Mouse (Mus musculus) small intestine, adult 2 months (tissue): ENCODE measurements around the gene Pde4d. TPM values are rescaled to one million over a fixed set of nuclear protein-coding genes. Genes with fewer than 3 reads are reported as not detected.

ENCODE experiments used
- H3K27ac ChIP-seq: fragments of 200-500 bp; 2 replicates; pipeline ENCODE4 v1.5.1; 2012; ENCODE audit warnings: low read depth, low read length, control low read depth, inconsistent platforms; ENCODE audit not compliant: insufficient read depth
- H3K27me3 ChIP-seq: fragments of 200-500 bp; 2 replicates; pipeline ENCODE4 v1.6.1; 2012; ENCODE audit warnings: mild to moderate bottlenecking, moderate library complexity, low read length, inconsistent platforms; ENCODE audit not compliant: control insufficient read depth, insufficient read depth
- H3K36me3 ChIP-seq: fragments of 200-500 bp; 2 replicates; pipeline ENCODE4 v1.6.1; 2012; ENCODE audit warnings: mild to moderate bottlenecking, low read length, control low read depth, inconsistent platforms; ENCODE audit not compliant: control insufficient read depth, insufficient read depth
- H3K4me1 ChIP-seq: fragments of 200-500 bp; 2 replicates; pipeline ENCODE4 v1.6.1; 2012; ENCODE audit warnings: low read length, inconsistent platforms, mixed read lengths; ENCODE audit not compliant: control insufficient read depth, insufficient read depth, insufficient read length
- H3K4me3 ChIP-seq: fragments of 200-500 bp; 2 replicates; pipeline ENCODE4 v1.5.1; 2012; ENCODE audit warnings: low read depth, mild to moderate bottlenecking, control low read depth, inconsistent platforms, low read length, moderate library complexity
- CTCF ChIP-seq: fragments of 200-500 bp; IDR thresholded peaks from 2 replicates; pipeline ENCODE4 v1.5.1; 2012; ENCODE audit warnings: low read depth, mild to moderate bottlenecking, control low read depth, inconsistent platforms, low read length, moderate library complexity, mixed read lengths; ENCODE audit not compliant: insufficient replicate concordance, insufficient read length; ENCODE audit errors: extremely low read depth
- POLR2A ChIP-seq: fragments of 200-500 bp; IDR thresholded peaks from 2 replicates; pipeline ENCODE4 v1.6.1; 2012; ENCODE audit warnings: low read depth, mild to moderate bottlenecking, control low read depth, inconsistent platforms, low read length, moderate library complexity
- WGBS: fragments of 180-500 bp; shearing (Covaris S2); methylation state at CpG from one replicate; pipeline ENCODE4 v1.1.7; 2018; 5-methylcytosine and 5-hydroxymethylcytosine counted together
- polyA plus RNA-seq: library from polyadenylated mRNA; depleted of rRNA; stranded (reverse); fragments of >200 nt; gene quantifications from 2 replicates; pipeline ENCODE4 v1.2.3, GENCODE M21; 2012

Pde4d gene
- polyA plus RNA-seq, 1 experiment: 8.4 TPM

DNA sequence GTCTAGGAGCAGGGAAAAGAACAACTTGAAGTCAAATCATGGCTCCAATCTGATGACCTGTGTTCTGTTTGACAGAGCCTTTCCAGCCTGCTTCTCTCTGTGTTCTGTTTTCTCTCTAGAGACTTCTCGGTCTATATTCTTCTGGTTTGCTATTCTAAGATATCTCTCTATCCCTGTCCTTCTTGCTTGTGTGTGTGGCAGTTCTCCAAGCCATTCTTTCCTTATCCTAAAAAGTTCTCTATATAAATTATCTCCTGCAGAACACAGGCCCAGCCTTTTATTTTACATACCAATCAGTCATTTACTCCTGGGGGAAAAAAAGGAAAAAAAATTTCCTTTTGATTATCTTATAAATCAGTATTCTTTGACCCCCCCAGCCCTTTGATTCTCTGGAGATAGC lies 1229.2 kb downstream of the Pde4d start:
- Histone ChIP-seq H3K4me3 (no peak overlapping the region), H3K27ac (no peak overlapping the region), H3K4me1 (no peaks in the 10 kb centered on the region; the same call in 1 of the 2 replicates), H3K36me3 (no peaks in the 10 kb centered on the region), H3K27me3 (no peaks in the 10 kb centered on the region)
- no peak for TF ChIP-seq CTCF
- no peak for TF ChIP-seq POLR2A
- 92% methylated on average over 1 of the region's 1 CpGs for WGBS

DNA sequence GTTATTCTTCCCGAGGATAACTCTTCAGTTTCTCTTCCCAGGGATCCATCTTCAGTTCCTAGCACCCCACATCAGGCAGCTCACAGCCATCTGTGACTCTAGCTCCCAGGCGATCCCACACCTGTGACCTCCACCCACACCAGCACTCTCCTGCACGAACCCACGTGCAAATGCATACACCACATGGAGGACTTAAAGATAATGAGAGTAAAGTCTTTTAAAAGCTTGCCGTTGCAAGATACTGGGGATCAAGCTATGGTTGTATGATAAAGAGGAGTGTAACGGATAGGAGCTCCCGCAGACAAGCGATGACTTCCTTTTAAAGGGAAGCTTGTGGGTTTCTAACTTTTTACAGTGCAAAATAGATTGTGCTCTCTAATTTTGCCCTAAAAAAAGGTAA lies 1230.5 kb downstream of the Pde4d start:
- no peak for TF ChIP-seq POLR2A
- TF ChIP-seq CTCF: no peak
- Histone ChIP-seq H3K27me3 (no peaks in the 10 kb centered on the region), H3K4me1 (no peaks in the 10 kb centered on the region; the same call in 1 of the 2 replicates), H3K4me3 (no peak overlapping the region), H3K36me3 (no peaks in the 10 kb centered on the region), H3K27ac (no peak overlapping the region)
- 88% methylated on average over 8 of the region's 8 CpGs for WGBS

DNA sequence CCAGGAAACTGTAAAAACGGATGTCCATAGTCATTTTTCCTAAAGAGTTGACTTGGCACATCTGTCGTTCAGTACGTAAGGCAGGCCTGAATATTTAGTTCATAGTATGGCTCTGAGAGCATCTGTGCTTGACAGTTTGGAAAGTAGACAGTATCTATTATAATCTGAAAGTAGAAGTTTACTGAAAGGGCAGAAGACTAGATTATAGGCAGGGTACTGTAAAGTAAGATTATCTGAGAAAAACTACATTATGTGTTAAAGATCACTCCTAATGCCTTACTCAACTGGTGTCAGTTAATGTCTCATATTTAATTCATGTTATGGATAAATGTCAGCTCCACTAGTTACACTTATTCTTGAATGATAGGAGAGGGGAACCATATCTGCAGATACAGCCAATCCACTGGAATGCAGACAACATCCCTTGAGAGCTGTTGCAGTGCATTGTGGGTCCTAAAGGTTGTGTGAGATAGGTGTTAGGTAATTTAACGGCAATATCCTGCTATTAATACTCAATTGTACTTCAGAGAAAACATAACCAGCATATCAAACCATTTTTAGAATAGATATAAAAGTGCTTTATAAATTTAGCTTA lies 1232.0 kb downstream of the Pde4d start:
- H3K4me1 ChIP-seq: no peaks in the 10 kb centered on the region; the same call in 1 of the 2 replicates
- no peak overlapping the region for H3K4me3 ChIP-seq
- H3K27me3 ChIP-seq: no peaks in the 10 kb centered on the region
- H3K27ac ChIP-seq: no peak overlapping the region
- H3K36me3 ChIP-seq: no peaks in the 10 kb centered on the region
- WGBS: 65% methylated on average over 4 of the region's 4 CpGs
- no peak for TF ChIP-seq CTCF
- TF ChIP-seq POLR2A: no peak

DNA sequence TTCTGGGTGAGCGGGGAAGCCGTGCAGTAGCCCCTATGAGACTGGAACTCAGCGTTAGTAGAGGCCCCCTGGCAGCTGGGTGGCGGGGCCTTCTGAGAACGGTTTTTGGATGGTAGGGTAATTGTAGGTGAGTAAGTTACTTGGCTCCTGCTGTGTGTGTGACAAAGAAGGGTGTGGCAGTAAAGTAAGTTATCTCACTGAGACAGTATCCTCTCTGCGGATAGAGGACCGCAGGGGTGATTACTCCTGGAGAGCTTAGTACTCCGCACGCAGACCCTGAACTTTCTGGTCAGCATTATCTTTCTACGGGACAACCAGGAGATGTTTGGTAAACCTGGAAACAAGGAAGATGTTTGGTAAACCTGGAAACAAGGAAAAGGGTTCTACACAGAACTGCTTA lies 1233.3 kb downstream of the Pde4d start:
- WGBS: 54% methylated on average over 10 of the region's 10 CpGs
- no peak overlapping the region for H3K4me3 ChIP-seq
- TF ChIP-seq CTCF (no peak), POLR2A (no peak)
- no peak overlapping the region for H3K27ac ChIP-seq
- no peaks in the 10 kb centered on the region for H3K36me3 ChIP-seq
- H3K27me3 ChIP-seq: no peaks in the 10 kb centered on the region
- H3K4me1 ChIP-seq: no peaks in the 10 kb centered on the region; the same call in 1 of the 2 replicates

DNA sequence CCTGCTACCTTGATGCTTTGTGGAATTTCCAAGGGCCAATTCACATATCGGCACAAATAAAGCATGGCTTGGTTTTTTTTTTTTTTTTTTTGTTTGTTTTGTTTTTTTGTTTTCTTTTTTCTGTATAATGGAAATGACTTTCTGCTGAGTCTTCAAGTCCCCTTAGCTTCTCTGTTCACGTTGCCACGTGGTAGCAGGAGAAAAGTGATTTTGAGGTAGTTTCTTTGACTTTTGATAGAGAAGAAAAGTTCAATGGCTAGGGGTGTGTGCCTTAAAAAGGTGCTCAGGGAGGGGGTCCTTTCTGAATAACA lies 1235.2 kb downstream of the Pde4d start:
- no peak for TF ChIP-seq CTCF
- no peak for TF ChIP-seq POLR2A
- H3K4me1 ChIP-seq: no peaks in the 10 kb centered on the region; the same call in 1 of the 2 replicates
- peak overlapping the region; percentile 69 for H3K4me3 ChIP-seq
- WGBS: 22% methylated on average over 3 of the region's 3 CpGs
- no peaks in the 10 kb centered on the region for H3K36me3 ChIP-seq
- H3K27ac ChIP-seq: 0 out of 2 replicates have a peak overlapping the region, but pooled peaks have one; percentile 82
- H3K27me3 ChIP-seq: no peaks in the 10 kb centered on the region

DNA sequence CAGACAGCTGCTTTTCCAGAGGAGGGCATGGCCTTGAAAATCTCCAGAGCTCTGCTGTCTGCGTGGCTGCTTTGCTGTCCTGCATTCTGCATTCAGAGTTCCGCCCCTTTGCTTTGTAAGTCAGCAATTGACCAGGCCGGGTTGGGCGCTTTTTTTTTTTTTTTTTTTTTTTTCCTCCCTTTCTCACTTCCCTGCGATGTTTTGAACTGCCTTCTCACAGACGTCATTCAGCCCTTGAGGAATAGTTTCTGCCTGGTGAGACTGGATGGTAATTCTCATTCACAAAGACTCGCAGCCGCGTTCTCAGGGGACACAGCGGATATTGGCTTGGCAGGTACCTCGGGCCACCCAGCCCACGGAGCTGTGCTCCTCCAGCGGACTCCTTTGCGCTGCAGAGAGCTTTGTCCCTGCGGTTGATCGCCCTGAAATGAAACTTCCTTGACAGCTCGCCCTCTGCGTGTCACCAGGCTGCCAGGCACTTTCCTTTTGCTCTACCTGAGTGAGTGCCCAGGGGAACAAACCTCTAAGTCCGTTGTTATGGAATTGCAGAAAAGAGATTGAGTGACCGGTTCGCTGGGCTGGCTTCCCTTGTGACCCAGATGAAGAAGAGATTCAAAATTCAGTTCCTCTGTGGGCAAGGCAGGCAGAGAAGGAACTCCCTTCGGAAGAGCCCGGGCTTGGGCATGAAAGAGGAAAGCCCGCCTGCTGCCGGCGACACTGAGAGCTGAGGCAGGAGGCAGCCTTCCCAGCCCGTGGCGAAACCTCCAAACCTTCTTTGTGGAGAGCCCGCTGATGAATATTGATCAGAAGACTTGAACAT lies 1235.8 kb downstream of the Pde4d start:
- H3K27ac ChIP-seq: peak overlapping the region; percentile 82
- H3K4me3 ChIP-seq: peak overlapping the region; percentile 69
- H3K27me3 ChIP-seq: no peaks in the 10 kb centered on the region
- H3K36me3 ChIP-seq: no peaks in the 10 kb centered on the region
- no peaks in the 10 kb centered on the region; the same call in 1 of the 2 replicates for H3K4me1 ChIP-seq
- 1% methylated on average over 29 of the region's 29 CpGs for WGBS
- TF ChIP-seq CTCF: no peak; the same call in 1 of the 2 replicates

DNA sequence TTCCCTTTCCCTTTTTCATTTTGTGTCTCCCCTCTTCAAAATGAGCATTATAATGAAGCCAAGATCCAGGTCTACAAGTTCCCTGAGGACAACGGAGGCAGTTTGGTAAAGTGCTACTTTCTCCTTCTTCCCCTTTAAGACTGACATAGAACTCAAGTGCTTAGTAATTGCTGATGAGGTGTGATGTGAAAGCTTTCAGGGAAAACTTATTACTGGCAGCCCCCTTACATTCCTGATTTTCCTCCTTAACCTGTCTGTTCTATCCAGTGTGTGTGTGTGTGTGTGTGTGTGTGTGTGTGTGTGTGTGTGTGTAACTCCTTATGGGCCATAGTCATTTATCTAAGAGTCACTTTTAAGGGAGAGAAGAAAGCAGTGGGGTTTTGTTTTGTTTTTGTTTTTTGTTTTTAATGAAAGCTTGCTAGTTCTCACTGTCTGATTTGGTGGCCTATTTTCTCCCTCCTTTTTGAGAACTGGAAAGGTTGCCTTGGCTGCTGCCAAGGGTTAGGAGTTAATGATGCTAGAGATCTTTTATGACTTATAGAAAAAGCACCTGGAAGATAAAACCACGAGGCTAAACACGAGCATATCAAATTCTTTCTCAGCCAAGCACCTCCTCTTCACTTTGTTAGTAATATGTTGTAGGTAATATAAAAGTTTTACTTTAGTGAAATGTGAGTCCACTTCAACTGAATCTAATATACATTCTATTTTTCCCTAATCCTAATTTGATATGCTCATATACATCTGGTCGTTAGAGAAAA lies 1236.5 kb downstream of the Pde4d start:
- Histone ChIP-seq H3K27ac (peak overlapping the region; percentile 82), H3K4me1 (no peaks in the 10 kb centered on the region; the same call in 1 of the 2 replicates), H3K4me3 (peak overlapping the region; percentile 69), H3K36me3 (no peaks in the 10 kb centered on the region), H3K27me3 (no peaks in the 10 kb centered on the region)
- WGBS: 5% methylated on average over 4 of the region's 4 CpGs
- TF ChIP-seq POLR2A (no peak), CTCF (no peak)
